Mouse (Mus musculus): Measurements from ENCODE around the gene Peg3.

- TF ChIP-seq CTCF (IDR thresholded peaks at IDR 0.05; ENCODE audit: low read depth) (no peak), EP300 (optimal IDR thresholded peaks at IDR 0.05) (no peak)
These were observed 47.5 kb upstream of the Peg3 start for GRCm38 (mm10) chr7:6777689-6778088.
